Mouse (Mus musculus) layer of hippocampus, postnatal 14 days (tissue): ENCODE results near the gene Gm49355. TPM values are rescaled to one million over a fixed set of nuclear protein-coding genes. Genes with fewer than 3 reads are reported as not detected.
"Not testable (repeated sequence)": the region's sequence is repeated elsewhere in the genome, so short reads cannot be mapped to it uniquely, and the experiment has no call there.

Source experiments
- DNase-seq, 2 experiments: peaks; one replicate each; pipeline ENCODE4 v3.0.0; 2021 to 2022; ENCODE audit warnings: low spot score in 2 of 2, mixed read lengths in 1 of 2
- long read RNA-seq, 2 experiments: library from polyadenylated mRNA; stranded (forward); transcript quantifications; one replicate each; pipeline ENCODE4 v2.0.0; 2021
- total RNA-seq, 2 experiments: library from RNA; stranded (reverse); gene quantifications; 2 replicates each; pipeline ENCODE4 v1.2.3; 2021

Gm49355 gene
- total RNA-seq = under 1 TPM in 1 of 2 experiments, not detected in 1; 0.17 TPM
- long read RNA-seq, experiment 1 = 0 reads
- long read RNA-seq, experiment 2 = 0 reads

DNA sequence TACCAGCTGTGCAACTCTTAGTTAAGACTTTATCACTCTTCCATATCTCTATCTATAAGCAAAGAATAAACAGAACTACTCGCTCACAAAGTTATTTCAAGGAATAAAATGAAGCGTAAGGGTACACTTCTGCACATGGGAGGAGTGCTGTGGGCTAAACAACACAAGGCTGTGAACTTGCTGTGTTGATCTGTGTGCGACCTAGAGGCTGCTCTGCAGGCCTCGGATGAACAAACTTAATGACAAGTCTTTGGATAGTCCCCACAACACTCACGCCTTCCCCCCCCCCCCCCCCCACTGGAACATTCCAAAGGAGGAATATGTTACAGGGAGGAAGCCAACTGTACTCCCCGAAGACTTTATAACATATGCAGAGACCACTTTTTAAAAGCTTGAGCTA, at the start of gene Gm49355:
Gene Gm49355, plus strand, starts transcription at position 336 of the 400 bp plus-strand sequence.
- no peak for DNase-seq

- DNase-seq = no peak
Measured at GRCm38 (mm10) chr14:12243726-12244125, 40.0 kb upstream of the Gm49355 start.

DNA sequence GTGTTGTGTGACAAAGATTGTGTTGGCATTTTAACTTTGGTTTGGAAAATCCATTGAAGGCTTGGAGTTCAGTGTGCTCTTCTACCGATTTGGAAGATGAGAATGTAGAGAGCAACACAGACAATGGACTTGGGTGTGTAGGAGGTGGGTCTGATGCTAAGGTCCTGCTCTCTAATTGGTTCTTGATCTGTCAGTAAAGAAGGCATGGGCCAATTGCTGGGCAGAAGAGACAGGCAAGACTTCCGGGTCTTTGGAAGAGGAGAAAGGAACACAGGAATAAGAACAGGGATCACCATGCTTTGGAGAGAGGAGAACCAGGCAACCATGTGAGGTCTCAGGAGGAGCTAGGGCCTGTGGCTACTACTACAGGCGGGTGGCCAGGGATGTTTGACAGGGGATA, 7.7 kb upstream of the Gm49355 start:
- DNase-seq = no peak

GRCm38 (mm10) chr14:12284141-12284912, 551 bp downstream of the Gm49355 start, which contains the start of gene 3830406C13Rik:
Gene 3830406C13Rik (plus strand): TSS chr14:12284173.
- DNase-seq = peak; percentile 80 to 88

DNA sequence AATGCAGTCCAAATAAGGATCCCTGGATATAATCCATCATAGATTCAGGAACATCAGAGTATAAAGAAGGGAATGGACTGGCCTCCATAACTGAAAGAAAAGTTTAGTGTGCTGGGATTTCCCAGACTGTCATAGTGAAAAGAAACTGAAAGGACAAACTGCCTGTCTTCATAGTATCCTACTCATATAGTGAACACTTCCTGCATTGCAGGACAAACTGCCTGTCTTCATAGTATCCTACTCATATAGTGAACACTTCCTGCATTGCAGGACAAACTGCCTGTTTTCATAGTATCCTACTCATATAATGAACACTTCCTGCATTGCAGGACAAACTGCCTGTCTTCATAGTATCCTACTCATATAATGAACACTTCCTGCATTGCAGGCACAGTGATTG, 6.0 kb downstream of the Gm49355 start:
- not testable (repeated sequence) for DNase-seq

DNA sequence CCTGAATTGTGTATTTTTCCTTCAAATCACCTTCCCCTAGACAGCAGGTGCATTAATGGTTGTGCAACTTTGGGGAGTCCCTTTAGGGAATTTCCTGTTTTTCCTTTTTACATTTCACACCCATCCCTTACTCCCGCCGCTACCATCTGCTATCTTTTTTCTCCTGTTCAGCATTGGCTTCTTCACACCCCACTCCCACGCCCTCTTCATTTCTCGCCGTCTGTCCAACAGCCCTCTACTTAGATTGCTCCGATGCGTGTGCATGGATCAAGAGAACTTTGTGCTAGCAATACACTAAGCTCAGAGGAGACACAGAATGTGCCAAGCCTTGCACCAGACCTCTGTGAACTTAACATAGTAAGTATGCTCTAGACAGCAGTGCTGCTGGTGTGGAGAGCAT, 12.6 kb downstream of the Gm49355 start:
- peak; percentile 34 to 72 for DNase-seq

GRCm38 (mm10) chr14:12299171-12299570, 15.4 kb downstream of the Gm49355 start:
- DNase-seq = no peak

DNA sequence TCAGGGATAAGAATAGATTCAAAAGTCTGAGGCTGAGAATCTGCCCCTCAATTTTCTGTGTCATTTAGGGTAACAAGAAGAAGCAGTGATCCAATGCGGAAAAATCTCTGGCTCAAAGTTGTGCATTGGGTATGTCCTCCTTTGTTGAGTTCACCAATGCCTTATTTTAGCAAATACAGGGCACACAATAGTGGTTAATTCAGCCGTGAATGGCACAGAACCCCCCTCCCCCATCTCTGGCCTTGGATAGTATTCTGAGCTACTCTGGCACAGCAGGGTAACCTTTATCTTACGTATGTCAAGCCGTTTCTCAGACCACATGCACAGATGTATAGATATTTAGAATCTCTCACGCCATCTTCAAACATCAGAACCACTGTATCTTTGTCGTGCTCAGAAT, 15.9 kb downstream of the Gm49355 start:
- no peak for DNase-seq

- no peak for DNase-seq
Measured at GRCm38 (mm10) chr14:12300275-12300674, 16.5 kb downstream of the Gm49355 start.

- peak; percentile 21 to 69 for DNase-seq
Measured at GRCm38 (mm10) chr14:12300677-12301076, 16.9 kb downstream of the Gm49355 start.

DNA sequence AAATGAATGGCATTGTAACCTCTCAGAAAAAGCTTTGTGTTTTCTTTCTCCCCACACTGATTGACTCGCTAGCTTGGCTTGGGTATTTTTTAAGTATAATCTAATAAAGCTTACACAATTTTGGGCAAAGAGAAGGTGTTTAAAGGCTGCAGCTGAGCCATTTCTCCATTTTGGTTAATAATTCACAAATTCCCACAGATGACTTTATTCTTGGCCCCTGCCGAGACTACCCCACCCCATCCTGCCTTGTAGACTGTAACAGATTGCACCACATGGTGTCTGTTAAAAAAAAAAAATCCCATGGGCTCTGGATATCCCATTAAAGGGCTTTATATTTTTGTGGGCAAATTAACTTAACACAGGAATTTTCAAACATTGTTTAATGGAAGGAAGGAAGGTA, 19.3 kb downstream of the Gm49355 start:
- peak in 1 of 2 experiments; percentile 33 for DNase-seq

GRCm38 (mm10) chr14:12333622-12334021, 49.8 kb downstream of the Gm49355 start:
- DNase-seq = no peak

DNA sequence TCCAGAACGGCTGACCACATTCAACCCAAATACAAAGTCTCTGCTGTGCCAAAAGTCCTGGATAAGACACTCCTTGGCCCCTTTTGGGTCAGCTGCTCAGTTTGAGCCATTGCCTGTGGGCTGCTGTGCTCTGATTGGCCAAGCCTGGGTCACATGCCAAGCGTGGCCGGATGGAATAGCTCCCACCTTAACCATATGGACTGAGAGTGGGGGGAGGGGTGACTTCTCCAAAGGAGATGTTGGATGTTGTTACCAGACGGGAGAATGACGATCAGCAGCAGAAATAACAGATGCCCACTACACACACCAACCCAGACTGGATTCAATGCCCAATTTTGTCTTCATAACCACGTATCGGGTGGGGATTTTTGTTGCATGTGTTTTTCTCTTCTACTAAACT, 51.1 kb downstream of the Gm49355 start:
- DNase-seq = peak; percentile 34 to 49

DNA sequence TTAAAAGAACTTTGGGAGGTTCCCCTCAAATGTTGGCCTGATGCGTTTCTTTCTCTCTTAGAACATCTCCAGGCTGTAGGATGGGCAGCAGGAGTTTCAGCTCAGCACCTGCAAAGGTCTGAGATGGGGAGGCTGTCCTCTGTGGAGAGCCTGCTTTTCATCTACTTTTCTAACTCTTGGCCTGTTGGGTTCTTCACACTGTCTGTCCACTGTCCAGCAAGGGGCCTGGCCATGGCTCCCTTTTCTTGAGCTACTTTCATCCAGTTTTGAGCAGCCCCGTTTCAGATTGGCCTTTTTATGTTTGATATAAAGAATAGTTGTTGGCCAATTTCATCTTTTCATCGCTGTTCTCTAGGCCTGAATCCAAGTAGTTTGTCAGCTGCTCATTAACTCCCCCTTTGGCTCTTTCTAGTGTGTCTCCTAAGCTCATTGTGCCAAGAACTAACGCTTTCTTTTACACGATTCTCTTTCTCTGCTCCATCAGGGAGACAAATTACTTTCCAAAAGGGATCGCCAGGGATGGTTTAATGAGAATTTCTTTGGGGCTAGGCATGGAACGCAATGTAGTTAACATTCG, 53.7 kb downstream of the Gm49355 start:
- DNase-seq = peak; percentile 42 to 87

- peak; percentile 49 to 76 for DNase-seq
Measured at GRCm38 (mm10) chr14:12337998-12338809, 54.4 kb downstream of the Gm49355 start.

- DNase-seq = no peak
Measured at GRCm38 (mm10) chr14:12338811-12339565, 55.2 kb downstream of the Gm49355 start.

GRCm38 (mm10) chr14:12340238-12341074, 56.7 kb downstream of the Gm49355 start:
- DNase-seq = peak in 1 of 2 experiments; percentile 53

DNA sequence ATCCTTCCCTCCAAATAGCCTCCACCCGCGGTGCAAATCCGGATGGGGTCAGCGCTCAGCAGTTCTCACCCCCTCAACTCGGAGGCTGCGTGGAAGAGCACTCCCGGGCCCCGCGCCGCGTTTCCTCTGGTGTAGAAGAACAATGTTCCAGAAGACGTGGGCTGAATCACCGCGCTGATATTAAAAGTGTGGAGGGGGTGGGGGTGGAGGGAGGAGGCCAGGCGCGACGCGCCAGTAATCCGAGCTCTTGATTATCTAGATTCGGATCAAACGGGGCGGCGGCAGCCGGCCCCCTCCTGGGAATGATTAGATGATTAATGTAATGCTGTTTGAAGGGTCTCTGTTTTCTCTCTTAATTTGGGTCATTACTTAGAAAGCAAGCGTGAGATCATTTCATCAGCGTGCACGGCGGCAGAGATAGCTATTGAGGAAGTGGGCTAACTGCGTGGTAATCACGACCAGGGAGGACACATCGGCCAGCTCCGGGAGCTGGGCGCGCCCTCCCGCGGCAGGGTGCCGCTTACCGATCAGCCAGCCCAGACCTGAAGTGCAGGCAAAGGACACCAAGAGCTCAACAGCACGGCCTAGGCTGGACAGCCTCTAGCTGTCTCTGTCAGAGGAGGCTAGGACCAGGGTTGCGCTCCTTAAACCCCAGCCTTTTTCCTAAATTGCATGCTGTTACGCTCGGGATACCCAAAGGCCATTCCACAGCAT, 57.5 kb downstream of the Gm49355 start:
- peak; percentile 53 to 65 for DNase-seq

GRCm38 (mm10) chr14:12341789-12342457, 58.1 kb downstream of the Gm49355 start:
- peak in 1 of 2 experiments; percentile 46 for DNase-seq
